Mouse (Mus musculus) bone marrow macrophage, adult 2 months (primary cell): Measurements from ENCODE around the gene Chchd6.

ENCODE experiments used
- CTCF ChIP-seq: IDR thresholded peaks from 2 replicates; pipeline ENCODE4 v1.5.1; 2012; ENCODE audit warnings: low read depth, mild to moderate bottlenecking, low read length, moderate library complexity
- POLR2A ChIP-seq: IDR thresholded peaks from 2 replicates; pipeline ENCODE4 v1.6.1; 2012; ENCODE audit warnings: mild to moderate bottlenecking, low read depth, low read length, borderline replicate concordance

GRCm38 (mm10) chr6:89412562-89412961 lies 182.9 kb downstream of the Chchd6 start:
- TF ChIP-seq POLR2A (no peak), CTCF (no peak)
